Mouse (Mus musculus): ENCODE data around the gene Srpk1. TPM values are rescaled to one million over a fixed set of nuclear protein-coding genes. Genes with fewer than 3 reads are reported as not detected.
A peak's percentile ranks its signal among the peaks of the same experiment; 100 is the strongest.

Gene Srpk1
- polyA plus RNA-seq, 1 experiment = 21.6 TPM

- TF ChIP-seq POLR2A (IDR thresholded peaks at IDR 0.05; ENCODE audit: low read depth, low read length) (no peak), CTCF (conservative IDR thresholded peaks at IDR 0.05; ENCODE audit: insufficient read depth, insufficient read length, low read depth, low read length) (no peak)
- H3K27me3 ChIP-seq (replicated peaks; ENCODE audit: control insufficient read depth, insufficient read depth, low read length) = no peaks in the 10 kb centered on the region
- H3K36me3 ChIP-seq (ENCODE audit: control insufficient read depth, insufficient read depth, low read length) = no peaks in the 10 kb centered on the region
- no peak overlapping the region for H3K4me3 ChIP-seq (ENCODE audit: insufficient read depth, low read depth, low read length)
- no peak for DNase-seq
- no peak overlapping the region for H3K27ac ChIP-seq (ENCODE audit: insufficient read depth, low read depth, low read length)
- 52% methylated on average over 3 of the region's 3 CpGs for WGBS
- no peaks in the 10 kb centered on the region for H3K4me1 ChIP-seq (ENCODE audit: control insufficient read depth, insufficient read depth, low read length)
Measured at GRCm38 (mm10) chr17:28643697-28644096, 21.2 kb upstream of the Srpk1 start.

- no peaks in the 10 kb centered on the region for H3K36me3 ChIP-seq (ENCODE audit: control insufficient read depth, insufficient read depth, low read length)
- no peak overlapping the region for H3K27ac ChIP-seq (ENCODE audit: insufficient read depth, low read depth, low read length)
- 88% methylated on average over 3 of the region's 3 CpGs for WGBS
- no peaks in the 10 kb centered on the region for H3K4me1 ChIP-seq (ENCODE audit: control insufficient read depth, insufficient read depth, low read length)
- no peak for DNase-seq
- H3K4me3 ChIP-seq (ENCODE audit: insufficient read depth, low read depth, low read length) = no peak overlapping the region
- TF ChIP-seq CTCF (conservative IDR thresholded peaks at IDR 0.05; ENCODE audit: insufficient read depth, insufficient read length, low read depth, low read length) = no peak
- TF ChIP-seq POLR2A (IDR thresholded peaks at IDR 0.05; ENCODE audit: low read depth, low read length) = no peak
- H3K27me3 ChIP-seq (replicated peaks; ENCODE audit: control insufficient read depth, insufficient read depth, low read length) = no peaks in the 10 kb centered on the region
Measured at GRCm38 (mm10) chr17:28640113-28640512, 17.6 kb upstream of the Srpk1 start.

- DNase-seq = peak; percentile 81
- H3K36me3 ChIP-seq (ENCODE audit: control insufficient read depth, insufficient read depth, low read length) = no peaks in the 10 kb centered on the region
- WGBS = 65% methylated on average over 7 of the region's 7 CpGs
- TF ChIP-seq CTCF (conservative IDR thresholded peaks at IDR 0.05; ENCODE audit: insufficient read depth, insufficient read length, low read depth, low read length) (no peak), POLR2A (IDR thresholded peaks at IDR 0.05; ENCODE audit: low read depth, low read length) (no peak)
- H3K27ac ChIP-seq (ENCODE audit: insufficient read depth, low read depth, low read length) = no peak overlapping the region
- H3K4me1 ChIP-seq (ENCODE audit: control insufficient read depth, insufficient read depth, low read length) = no peaks in the 10 kb centered on the region
- H3K27me3 ChIP-seq (replicated peaks; ENCODE audit: control insufficient read depth, insufficient read depth, low read length) = no peaks in the 10 kb centered on the region
- H3K4me3 ChIP-seq (ENCODE audit: insufficient read depth, low read depth, low read length) = no peak overlapping the region
Measured at GRCm38 (mm10) chr17:28637711-28638690, 15.5 kb upstream of the Srpk1 start.

DNA sequence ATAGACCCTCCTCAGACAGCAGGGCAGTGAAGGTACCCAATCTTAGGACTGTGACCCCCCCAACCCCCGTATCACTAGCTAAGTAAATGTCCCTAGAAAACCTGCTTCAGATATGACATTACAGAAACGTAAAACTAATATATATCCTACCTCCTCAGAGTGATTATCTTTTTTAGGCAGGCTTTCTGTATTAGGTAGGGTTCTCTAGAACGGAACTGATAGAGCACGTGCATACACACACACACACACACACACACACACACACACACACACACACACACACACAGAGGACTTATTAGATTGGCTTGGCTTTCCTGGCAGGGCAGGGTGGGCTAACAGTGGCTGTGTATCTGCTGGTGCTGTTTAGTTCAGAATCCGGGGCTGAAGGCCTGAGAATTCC is 13.3 kb upstream of the Srpk1 start:
- WGBS = 95% methylated on average over 5 of the region's 5 CpGs
- H3K4me3 ChIP-seq (ENCODE audit: insufficient read depth, low read depth, low read length) = no peak overlapping the region

GRCm38 (mm10) chr17:28629125-28629524 is 6.6 kb upstream of the Srpk1 start:
- Histone ChIP-seq H3K4me3 (ENCODE audit: insufficient read depth, low read depth, low read length) (no peak overlapping the region), H3K36me3 (ENCODE audit: control insufficient read depth, insufficient read depth, low read length) (no peaks in the 10 kb centered on the region), H3K27ac (ENCODE audit: insufficient read depth, low read depth, low read length) (no peak overlapping the region), H3K27me3 (replicated peaks; ENCODE audit: control insufficient read depth, insufficient read depth, low read length) (no peaks in the 10 kb centered on the region), H3K4me1 (ENCODE audit: control insufficient read depth, insufficient read depth, low read length) (peaks cover 3% of the 10 kb centered on the region; the same call in 1 of the 2 replicates)
- 61% methylated on average over 3 of the region's 3 CpGs for WGBS
- no peak for DNase-seq
- 0 out of 2 replicates have a peak, but pooled peaks have one; percentile 25 for TF ChIP-seq CTCF (conservative IDR thresholded peaks at IDR 0.05; ENCODE audit: insufficient read depth, insufficient read length, low read depth, low read length)
- no peak for TF ChIP-seq POLR2A (IDR thresholded peaks at IDR 0.05; ENCODE audit: low read depth, low read length)

More for the DNA sequence above, 13.3 kb upstream of the Srpk1 start:
- Histone ChIP-seq H3K4me1 (ENCODE audit: control insufficient read depth, insufficient read depth, low read length) (no peaks in the 10 kb centered on the region), H3K27me3 (replicated peaks; ENCODE audit: control insufficient read depth, insufficient read depth, low read length) (no peaks in the 10 kb centered on the region), H3K36me3 (ENCODE audit: control insufficient read depth, insufficient read depth, low read length) (no peaks in the 10 kb centered on the region), H3K27ac (ENCODE audit: insufficient read depth, low read depth, low read length) (no peak overlapping the region)
- TF ChIP-seq POLR2A (IDR thresholded peaks at IDR 0.05; ENCODE audit: low read depth, low read length) = no peak
- TF ChIP-seq CTCF (conservative IDR thresholded peaks at IDR 0.05; ENCODE audit: insufficient read depth, insufficient read length, low read depth, low read length) = no peak
- no peak for DNase-seq

GRCm38 (mm10) chr17:28628248-28629124 is 6.0 kb upstream of the Srpk1 start:
- TF ChIP-seq POLR2A (IDR thresholded peaks at IDR 0.05; ENCODE audit: low read depth, low read length) = no peak
- TF ChIP-seq CTCF (conservative IDR thresholded peaks at IDR 0.05; ENCODE audit: insufficient read depth, insufficient read length, low read depth, low read length) = no peak
- WGBS = 38% methylated on average over 10 of the region's 10 CpGs
- H3K4me1 ChIP-seq (ENCODE audit: control insufficient read depth, insufficient read depth, low read length) = peaks cover 3% of the 10 kb centered on the region; the same call in 1 of the 2 replicates
- DNase-seq = peak; percentile 45
- no peaks in the 10 kb centered on the region for H3K36me3 ChIP-seq (ENCODE audit: control insufficient read depth, insufficient read depth, low read length)
- no peak overlapping the region for H3K4me3 ChIP-seq (ENCODE audit: insufficient read depth, low read depth, low read length)
- no peak overlapping the region for H3K27ac ChIP-seq (ENCODE audit: insufficient read depth, low read depth, low read length)
- no peaks in the 10 kb centered on the region for H3K27me3 ChIP-seq (replicated peaks; ENCODE audit: control insufficient read depth, insufficient read depth, low read length)

All from kidney, adult 2 months (tissue).